ENCODE assay signal across 14 mouse cellular contexts in genomic region chr6:125302231-125302982, GRCm38 (mm10). TPM values are rescaled to one million over a fixed set of nuclear protein-coding genes. Genes with fewer than 3 reads are reported as not detected.
DNase-seq lines count a peak whose midpoint lies in the region; ATAC-seq and TF ChIP-seq lines count a peak whose summit lies in the region.
"Had no signal": no experiment of that assay in that cellular context is flagged by ENCODE, and none has a peak within 500 bp of the region (broad histone marks: within the 10 kb centered on the region; RNA-seq: fewer than 3 reads in every experiment).

No protein-coding gene starts in this region.

- H3K4me3 ChIP-seq in spleen, adult 2 months (ENCODE audit: extremely low read depth, insufficient read depth, insufficient read length): no peak overlapping the region
- H3K4me3 ChIP-seq in kidney, adult 2 months (ENCODE audit: insufficient read depth, low read depth, low read length): no peak overlapping the region
- H3K4me3 ChIP-seq in hindbrain, postnatal 0 days (ENCODE audit: low read length): no peak overlapping the region
- H3K4me3 ChIP-seq: layer of hippocampus, adult 2 months had no signal

- H3K9ac ChIP-seq in hindbrain, postnatal 0 days (replicated peaks; ENCODE audit: low read length): no peak overlapping the region

- 80% methylated on average over 24 of the region's 24 CpGs for WGBS in spleen, adult 2 months
- 65% methylated on average over 24 of the region's 24 CpGs for WGBS in kidney, adult 2 months
- 83% methylated on average over 24 of the region's 24 CpGs for WGBS in hindbrain, postnatal 0 days

- H3K27me3 ChIP-seq in spleen, adult 2 months (ENCODE audit: control insufficient read depth, insufficient read depth, low read length): no peaks in the 10 kb centered on the region
- H3K27me3 ChIP-seq in kidney, adult 2 months (replicated peaks; ENCODE audit: control insufficient read depth, insufficient read depth, low read length): no peaks in the 10 kb centered on the region
- no peaks in the 10 kb centered on the region for H3K27me3 ChIP-seq in hindbrain, postnatal 0 days (ENCODE audit: insufficient read depth, low read length)

- H3K36me3 ChIP-seq in spleen, adult 2 months (ENCODE audit: control insufficient read depth, insufficient read depth, low read length): no peaks in the 10 kb centered on the region
- no peaks in the 10 kb centered on the region for H3K36me3 ChIP-seq in kidney, adult 2 months (ENCODE audit: control insufficient read depth, insufficient read depth, low read length)
- H3K36me3 ChIP-seq in hindbrain, postnatal 0 days (ENCODE audit: insufficient read depth, low read length): no peaks in the 10 kb centered on the region

- no peak for ATAC-seq in hindbrain, postnatal 0 days

- no peak overlapping the region for H3K4me2 ChIP-seq in hindbrain, postnatal 0 days (ENCODE audit: low read depth, low read length)

- TF ChIP-seq POLR2A in spleen, adult 2 months (IDR thresholded peaks at IDR 0.05; ENCODE audit: low read depth, low read length): no peak
- no peak for TF ChIP-seq POLR2A in kidney, adult 2 months (IDR thresholded peaks at IDR 0.05; ENCODE audit: low read depth, low read length)

- DNase-seq in spleen, adult 2 months (ENCODE audit: low read depth in 1 of 2, low spot score in 2 of 2): no peak
- no peak for DNase-seq in spleen, adult 18-20 months
- peak; percentile 59 for DNase-seq in kidney, adult 2 months
- peak; percentile 67 for DNase-seq in lung, postnatal 10 days
- peak; percentile 43 for DNase-seq in thymus, postnatal 4 days
- DNase-seq in hindbrain, postnatal 0 days (ENCODE audit: low spot score): no peak
- DNase-seq in Muller cell, postnatal 12 days (ENCODE audit: inconsistent ontology term): no peak
- DNase-seq: adrenal gland, adult 8-10 months; cerebellum, adult 2 months; retina, postnatal 1 day had no signal

- no peak for TF ChIP-seq CTCF in spleen, adult 2 months (IDR thresholded peaks at IDR 0.05; ENCODE audit: extremely low read depth, insufficient read depth, insufficient read length, insufficient replicate concordance)
- TF ChIP-seq CTCF in kidney, adult 2 months (conservative IDR thresholded peaks at IDR 0.05; ENCODE audit: insufficient read depth, insufficient read length, low read depth, low read length): no peak
- TF ChIP-seq CTCF in hindbrain, postnatal 0 days (IDR thresholded peaks at IDR 0.05; ENCODE audit: low read depth): no peak

- H3K27ac ChIP-seq in spleen, adult 2 months (ENCODE audit: insufficient read depth, low read length): 0 out of 2 replicates have a peak overlapping the region, but pooled peaks have one; percentile 30
- H3K27ac ChIP-seq in kidney, adult 2 months (ENCODE audit: insufficient read depth, low read depth, low read length): peak overlapping the region; percentile 57
- H3K27ac ChIP-seq in hindbrain, postnatal 0 days: no peak overlapping the region
- H3K27ac ChIP-seq: layer of hippocampus, adult 2 months had no signal

- H3K9me3 ChIP-seq in hindbrain, postnatal 0 days (ENCODE audit: low read length): no peaks in the 10 kb centered on the region

- no peaks in the 10 kb centered on the region for H3K4me1 ChIP-seq in spleen, adult 2 months (ENCODE audit: control insufficient read depth, insufficient read depth, insufficient read length)
- H3K4me1 ChIP-seq in kidney, adult 2 months (ENCODE audit: control insufficient read depth, insufficient read depth, low read length): no peaks in the 10 kb centered on the region
- no peaks in the 10 kb centered on the region for H3K4me1 ChIP-seq in hindbrain, postnatal 0 days (ENCODE audit: insufficient read depth, low read length)

RNA-seq across cellular contexts. Expression of gene Ltbr, which starts 11.3 kb away (rescaled TPM):
- 22.8 and 24.5 TPM in 2 replicates for polyA plus RNA-seq in spleen, adult 2 months (2012; rRNA removed)
- 97.1 and 116 TPM in 2 replicates for polyA plus RNA-seq in kidney, adult 2 months (2012; rRNA removed)
- total RNA-seq in hindbrain, postnatal 0 days (2014; rRNA removed): 31.6 and 34.4 TPM in 2 replicates
- polyA plus RNA-seq in hindbrain, postnatal 0 days (2015; fragmentation: Nextera tagmentation; extraction: Ambion mirVana): 17.5 and 18.1 TPM in 2 replicates

RNA-seq across cellular contexts. Expression of gene Tuba3a, which starts 16.6 kb away (rescaled TPM):
- not detected in 2 replicates for polyA plus RNA-seq in spleen, adult 2 months (2012; rRNA removed)
- polyA plus RNA-seq in kidney, adult 2 months (2012; rRNA removed): 0.39 and 0.86 TPM in 2 replicates
- not detected in 2 replicates for total RNA-seq in hindbrain, postnatal 0 days (2014; rRNA removed)
- polyA plus RNA-seq in hindbrain, postnatal 0 days (2015; fragmentation: Nextera tagmentation; extraction: Ambion mirVana): not detected in 2 replicates
- total RNA-seq: adrenal gland, adult 8-10 months; gastrocnemius, adult 18-20 months; layer of hippocampus, adult 2 months had no signal
- polyA plus RNA-seq: cerebellum, adult 2 months; heart, embryonic 16.5 days; stomach, embryonic 14.5 days had no signal

RNA-seq across cellular contexts. Expression of gene Scnn1a, which starts 18.1 kb away (rescaled TPM):
- 1.5 and 2.1 TPM in 2 replicates for polyA plus RNA-seq in spleen, adult 2 months (2012; rRNA removed)
- polyA plus RNA-seq in kidney, adult 2 months (2012; rRNA removed): 83.5 and 89.5 TPM in 2 replicates
- total RNA-seq in hindbrain, postnatal 0 days (2014; rRNA removed): 1.7 and 3.0 TPM in 2 replicates
- polyA plus RNA-seq in hindbrain, postnatal 0 days (2015; fragmentation: Nextera tagmentation; extraction: Ambion mirVana): 1.00 and 1.2 TPM in 2 replicates

RNA-seq across cellular contexts. Expression of gene Tnfrsf1a, which starts 46.8 kb away (rescaled TPM):
- 51.3 and 63.7 TPM in 2 replicates for polyA plus RNA-seq in spleen, adult 2 months (2012; rRNA removed)
- 98.6 and 109 TPM in 2 replicates for polyA plus RNA-seq in kidney, adult 2 months (2012; rRNA removed)
- 12.2 and 18.0 TPM in 2 replicates for total RNA-seq in hindbrain, postnatal 0 days (2014; rRNA removed)
- polyA plus RNA-seq in hindbrain, postnatal 0 days (2015; fragmentation: Nextera tagmentation; extraction: Ambion mirVana): 15.5 and 16.3 TPM in 2 replicates

Comparison
In these comparisons a context has a peak if more than half of its experiments do, and no peak if none do; other contexts are left out.
1. DNase-seq: peak in kidney, adult 2 months (single experiment), lung, postnatal 10 days (single experiment) and thymus, postnatal 4 days (single experiment); none in spleen, adult 2 months (0 of 2), spleen, adult 18-20 months (0 of 2), hindbrain, postnatal 0 days (single experiment) and Muller cell, postnatal 12 days (single experiment).
2. RNA of gene Scnn1a, which starts 18.1 kb away (polyA plus RNA-seq): 83.5 to 89.5 TPM in kidney, adult 2 months; 1.5 to 2.1 TPM in spleen, adult 2 months and 1.00 to 1.2 TPM in hindbrain, postnatal 0 days; every median in the first group is over 10 times any median in the second.